Mouse (Mus musculus) stomach, postnatal 0 days (tissue): ENCODE data around the gene Osbp. TPM values are rescaled to one million over a fixed set of nuclear protein-coding genes. Genes with fewer than 3 reads are reported as not detected.
A peak's percentile ranks its signal among the peaks of the same experiment; 100 is the strongest.

ENCODE experiments used
- ATAC-seq: fragments of 200-750 bp; cut with Nextera tagmentation; 2 replicates; pipeline ENCODE4 v1.8.0; 2017; ENCODE audit not compliant: low FRiP score, low TSS enrichment
- DNase-seq: peaks from one replicate; pipeline ENCODE4 v3.0.0-alpha.2; 2016; ENCODE audit warnings: low spot score
- H3K27ac ChIP-seq: fragments of 300-500 bp; sonication (generic); replicated peaks from 2 replicates; pipeline ENCODE4 v1.5.1; 2014; ENCODE audit warnings: mild to moderate bottlenecking, control low read depth
- H3K27me3 ChIP-seq: fragments of 300-500 bp; sonication (generic); 2 replicates; pipeline ENCODE4 v1.6.1; 2014; ENCODE audit warnings: low read length; ENCODE audit not compliant: control insufficient read depth, insufficient read depth
- H3K36me3 ChIP-seq: fragments of 300-500 bp; sonication (generic); 2 replicates; pipeline ENCODE4 v1.6.1; 2014; ENCODE audit warnings: low read length, mixed read lengths; ENCODE audit not compliant: control insufficient read depth, insufficient read depth
- H3K4me1 ChIP-seq: fragments of 300-500 bp; sonication (generic); replicated peaks from 2 replicates; pipeline ENCODE4 v1.6.1; 2014; ENCODE audit warnings: antibody characterized with exemption; ENCODE audit not compliant: control insufficient read depth, insufficient read depth
- H3K4me2 ChIP-seq: fragments of 300-500 bp; sonication (generic); replicated peaks from 2 replicates; pipeline ENCODE4 v1.6.1; 2014; ENCODE audit warnings: low read depth, mild to moderate bottlenecking, control low read depth, moderate library complexity
- H3K4me3 ChIP-seq: fragments of 300-500 bp; sonication (generic); 2 replicates; pipeline ENCODE4 v1.5.1; 2014; ENCODE audit warnings: low read depth, low read length, control low read depth
- H3K9ac ChIP-seq: fragments of 300-500 bp; sonication (generic); 2 replicates; pipeline ENCODE4 v1.6.1; 2014; ENCODE audit warnings: mild to moderate bottlenecking, low read length, control low read depth, mixed read lengths
- H3K9me3 ChIP-seq: fragments of 300-500 bp; sonication (generic); 2 replicates; pipeline ENCODE4 v1.6.1; 2016; ENCODE audit warnings: low read length; ENCODE audit not compliant: control insufficient read depth
- CTCF ChIP-seq: IDR thresholded peaks from 2 replicates; pipeline ENCODE4 v1.5.1; 2016; ENCODE audit warnings: antibody characterized with exemption, low read depth, mild to moderate bottlenecking, moderate library complexity
- EP300 ChIP-seq: optimal IDR thresholded peaks from 2 replicates; pipeline ENCODE3; 2016; ENCODE audit warnings: antibody characterized with exemption
- WGBS: fragments of 180-500 bp; shearing (Covaris S2); extraction: QIAGEN DNeasy Blood & Tissue Kit; methylation state at CpG from one replicate; pipeline ENCODE4 v1.1.7; 2014; 5-methylcytosine and 5-hydroxymethylcytosine counted together
- polyA plus RNA-seq: library from polyadenylated mRNA; unstranded; fragments of >200 nt; fragmentation: Nextera tagmentation; extraction: Ambion mirVana; gene quantifications from 2 replicates; pipeline ENCODE4 v1.2.1, GENCODE M21; 2015

The Osbp gene
- polyA plus RNA-seq, 1 experiment from 2014 or later: 4.5 TPM

- TF ChIP-seq EP300 (peak; percentile 15), CTCF (peak; percentile 83)
- ATAC-seq (peak; percentile 82), DNase-seq (peak; percentile 92)
- Histone ChIP-seq H3K27me3 (no peaks in the 10 kb centered on the region), H3K4me2 (peak overlapping the region; percentile 77), H3K36me3 (no peaks in the 10 kb centered on the region), H3K9ac (peak overlapping the region; percentile 54), H3K4me1 (no peaks in the 10 kb centered on the region), H3K9me3 (no peaks in the 10 kb centered on the region), H3K4me3 (peak overlapping the region; percentile 53), H3K27ac (peak overlapping the region; percentile 83)
- 1% methylated on average over 49 of the region's 49 CpGs for WGBS
These were observed 46.1 kb downstream of the Osbp start for GRCm38 (mm10) chr19:12011560-12012556.

DNA sequence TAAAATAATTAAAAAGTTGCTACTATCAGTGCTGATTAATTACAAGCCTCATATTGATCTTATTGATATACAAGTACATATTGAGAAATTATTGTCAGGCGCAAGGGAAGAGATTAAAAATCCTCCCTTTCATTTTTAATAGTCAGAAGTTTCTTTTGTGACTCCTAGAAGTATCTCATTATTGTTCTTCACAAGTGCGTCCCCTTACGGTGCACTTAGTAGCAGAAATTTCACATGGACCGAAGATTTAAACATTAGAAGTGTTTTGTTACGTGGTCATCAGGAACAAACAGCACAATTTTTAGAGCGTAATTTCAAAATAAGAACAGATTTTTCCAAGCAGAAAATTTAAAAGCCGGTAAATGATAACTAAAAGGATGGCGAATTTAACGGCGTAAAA, 46.9 kb downstream of the Osbp start:
- H3K9me3 ChIP-seq: no peaks in the 10 kb centered on the region
- ATAC-seq (no peak), DNase-seq (no peak)
- H3K27me3 ChIP-seq: no peaks in the 10 kb centered on the region
- peak overlapping the region; percentile 53 for H3K4me3 ChIP-seq
- H3K4me1 ChIP-seq: no peaks in the 10 kb centered on the region
- peak overlapping the region; percentile 51; the same call in 1 of the 2 replicates for H3K9ac ChIP-seq
- WGBS: under 1% methylated on average over 10 of the region's 10 CpGs
- H3K4me2 ChIP-seq: peak overlapping the region; percentile 77
- H3K36me3 ChIP-seq: no peaks in the 10 kb centered on the region
- peak overlapping the region; percentile 49 for H3K27ac ChIP-seq
- TF ChIP-seq EP300 (no peak), CTCF (no peak)

DNA sequence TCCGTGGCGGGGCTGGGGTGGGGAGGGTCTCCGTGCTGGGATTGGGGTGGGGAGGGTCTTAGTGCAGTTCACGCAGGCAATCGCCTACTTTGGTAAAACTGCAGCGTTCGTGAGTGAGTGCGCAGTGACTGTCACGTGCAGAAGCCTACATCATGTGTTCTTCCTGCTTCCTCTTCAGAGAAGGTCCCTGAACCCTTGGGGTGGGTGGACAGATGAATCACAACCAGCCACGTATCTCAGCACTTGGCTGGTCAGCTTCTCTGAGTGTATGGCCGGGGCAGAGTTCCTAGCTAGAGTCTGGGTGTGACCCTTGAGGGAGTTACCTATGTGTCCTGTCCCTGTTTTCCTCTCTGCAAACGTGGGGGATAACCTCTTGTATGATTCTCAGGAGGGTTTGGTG, 47.5 kb downstream of the Osbp start:
- WGBS: 1% methylated on average over 10 of the region's 12 CpGs
- ATAC-seq (peak; percentile 21), DNase-seq (peak; percentile 65)
- no peak for TF ChIP-seq EP300
- TF ChIP-seq CTCF: no peak
- Histone ChIP-seq H3K27me3 (no peaks in the 10 kb centered on the region), H3K4me1 (no peaks in the 10 kb centered on the region), H3K4me3 (peak overlapping the region; percentile 53), H3K9ac (peak overlapping the region; percentile 51), H3K27ac (peak overlapping the region; percentile 24; the same call in 1 of the 2 replicates), H3K36me3 (no peaks in the 10 kb centered on the region), H3K4me2 (peak overlapping the region; percentile 77), H3K9me3 (no peaks in the 10 kb centered on the region)

DNA sequence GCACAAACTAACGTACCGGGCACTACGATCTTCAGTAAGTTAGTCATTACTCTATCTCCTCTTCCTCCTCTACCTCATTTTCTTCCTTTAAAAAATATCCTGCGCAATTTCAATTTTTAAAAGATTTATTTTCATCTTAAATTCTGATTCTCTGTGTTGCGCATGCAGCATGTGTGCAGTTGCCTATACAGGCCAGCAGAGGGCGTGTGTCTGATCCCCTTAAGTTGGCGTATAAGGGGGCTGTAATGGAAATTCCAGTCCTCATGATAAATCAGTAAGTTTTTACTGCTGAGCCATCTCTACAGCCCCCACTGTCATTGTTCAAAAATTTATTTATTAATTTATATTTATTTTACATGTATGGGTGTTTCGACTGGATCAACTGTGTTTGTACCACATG, 50.0 kb downstream of the Osbp start:
- no peaks in the 10 kb centered on the region for H3K36me3 ChIP-seq
- ATAC-seq: no peak
- no peaks in the 10 kb centered on the region for H3K9me3 ChIP-seq
- H3K27me3 ChIP-seq: no peaks in the 10 kb centered on the region
- TF ChIP-seq EP300 (no peak), CTCF (peak; percentile 56)
- H3K27ac ChIP-seq: no peak overlapping the region
- no peak for DNase-seq
- no peak overlapping the region for H3K4me2 ChIP-seq
- 75% methylated on average over 8 of the region's 8 CpGs for WGBS
- H3K4me1 ChIP-seq: no peaks in the 10 kb centered on the region
- H3K4me3 ChIP-seq: no peak overlapping the region
- no peak overlapping the region for H3K9ac ChIP-seq

DNA sequence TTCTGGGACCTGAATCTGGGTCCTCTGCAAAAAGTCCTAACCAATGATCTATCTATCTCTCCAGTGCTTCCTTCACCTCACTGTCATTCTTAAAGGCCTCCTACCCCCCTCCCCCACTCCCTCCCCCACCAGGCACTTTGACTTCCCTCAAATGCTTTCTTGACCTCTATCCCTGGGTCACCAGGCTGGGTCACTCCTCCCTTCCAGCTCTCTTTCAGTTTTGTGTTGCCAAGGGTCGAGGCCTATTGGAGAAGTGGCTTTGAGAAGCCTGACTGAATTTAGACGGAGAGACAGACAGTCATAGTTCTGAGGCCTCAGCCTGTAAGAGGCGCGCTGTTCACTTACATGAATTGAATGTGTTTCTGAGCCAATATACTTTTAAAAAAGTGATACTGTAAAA, 50.5 kb downstream of the Osbp start:
- Histone ChIP-seq H3K4me1 (no peaks in the 10 kb centered on the region), H3K27ac (no peak overlapping the region), H3K4me2 (no peak overlapping the region), H3K9me3 (no peaks in the 10 kb centered on the region), H3K4me3 (no peak overlapping the region), H3K27me3 (no peaks in the 10 kb centered on the region), H3K36me3 (no peaks in the 10 kb centered on the region), H3K9ac (no peak overlapping the region)
- WGBS: 82% methylated on average over 4 of the region's 4 CpGs
- ATAC-seq: no peak
- TF ChIP-seq CTCF (no peak), EP300 (no peak)
- DNase-seq: no peak

DNA sequence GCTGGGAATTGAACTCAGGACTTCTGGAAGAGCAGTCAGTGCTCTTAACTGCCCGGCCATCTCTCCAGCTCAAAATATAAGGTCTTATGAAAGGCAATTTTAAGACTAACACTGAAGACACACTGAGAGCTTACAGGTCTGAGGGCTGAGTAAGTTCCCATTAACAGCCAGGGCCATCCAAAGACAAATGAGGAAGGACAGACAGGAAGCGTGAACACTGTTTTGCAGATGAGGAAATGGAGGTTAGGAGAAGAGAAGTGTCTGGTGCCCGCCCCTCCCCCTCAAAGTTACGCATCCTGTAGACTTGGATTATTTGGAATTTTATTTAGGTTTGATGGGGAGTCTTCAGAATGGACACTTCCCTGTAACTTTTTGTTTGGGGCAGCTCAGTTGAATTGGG, 58.4 kb downstream of the Osbp start:
- no peak for TF ChIP-seq EP300
- no peak for TF ChIP-seq CTCF
- DNase-seq (no peak), ATAC-seq (no peak)
- WGBS: 82% methylated on average over 4 of the region's 4 CpGs
- Histone ChIP-seq H3K4me1 (no peaks in the 10 kb centered on the region), H3K4me2 (no peak overlapping the region), H3K9me3 (no peaks in the 10 kb centered on the region), H3K36me3 (no peaks in the 10 kb centered on the region), H3K9ac (no peak overlapping the region), H3K27me3 (no peaks in the 10 kb centered on the region), H3K27ac (no peak overlapping the region), H3K4me3 (no peak overlapping the region)
